Mouse (Mus musculus) thymus, postnatal 25 days (tissue): ENCODE results near the gene Nfix.

Source experiments
- DNase-seq: peaks from one replicate; pipeline ENCODE4 v3.0.0; 2022

The Nfix gene

GRCm38 (mm10) chr8:84793791-84794485 lies 6.2 kb downstream of the Nfix start:
- no peak for DNase-seq

GRCm38 (mm10) chr8:84793134-84793533 lies 7.0 kb downstream of the Nfix start:
- no peak for DNase-seq

GRCm38 (mm10) chr8:84792429-84792947 lies 7.7 kb downstream of the Nfix start:
- DNase-seq: no peak

GRCm38 (mm10) chr8:84790537-84790936 lies 9.6 kb downstream of the Nfix start:
- no peak for DNase-seq

- no peak for DNase-seq
Observed at GRCm38 (mm10) chr8:84789855-84790486, 10.2 kb downstream of the Nfix start.

- no peak for DNase-seq
Observed at GRCm38 (mm10) chr8:84789345-84789744, 10.8 kb downstream of the Nfix start.

- DNase-seq: no peak
Observed at GRCm38 (mm10) chr8:84788896-84789295, 11.2 kb downstream of the Nfix start.

- DNase-seq: no peak
Observed at GRCm38 (mm10) chr8:84787523-84788302, 12.4 kb downstream of the Nfix start.

GRCm38 (mm10) chr8:84786801-84787467 lies 13.2 kb downstream of the Nfix start:
- no peak for DNase-seq

- no peak for DNase-seq
Observed at GRCm38 (mm10) chr8:84785756-84786677, 14.1 kb downstream of the Nfix start.

GRCm38 (mm10) chr8:84785506-84785755 lies 14.7 kb downstream of the Nfix start:
- DNase-seq: no peak

- DNase-seq: no peak
Observed at GRCm38 (mm10) chr8:84784681-84785505, 15.3 kb downstream of the Nfix start.

GRCm38 (mm10) chr8:84783919-84784581 lies 16.1 kb downstream of the Nfix start:
- no peak for DNase-seq

- DNase-seq: no peak
Observed at GRCm38 (mm10) chr8:84783198-84783918, 16.8 kb downstream of the Nfix start.

- DNase-seq: no peak
Observed at GRCm38 (mm10) chr8:84782680-84783079, 17.5 kb downstream of the Nfix start.

GRCm38 (mm10) chr8:84781686-84782505 lies 18.2 kb downstream of the Nfix start:
- no peak for DNase-seq

GRCm38 (mm10) chr8:84780949-84781680 lies 19.0 kb downstream of the Nfix start:
- no peak for DNase-seq

- DNase-seq: no peak
Observed at GRCm38 (mm10) chr8:84780225-84780555, 20.0 kb downstream of the Nfix start.
